Mouse (Mus musculus): ENCODE measurements around the gene Acvrl1.

GRCm38 (mm10) chr15:101082236-101082635, 46.1 kb upstream of the Acvrl1 start:
- TF ChIP-seq POLR2A (IDR thresholded peaks at IDR 0.05; ENCODE audit: low read depth, low read length) (no peak), CTCF (IDR thresholded peaks at IDR 0.05; ENCODE audit: extremely low read depth, insufficient read depth, insufficient read length, insufficient replicate concordance) (no peak)

All from spleen, adult 2 months (tissue).